Mouse (Mus musculus) limb, embryonic 14.5 days (tissue): ENCODE data around the gene Wnk4. TPM values are rescaled to one million over a fixed set of nuclear protein-coding genes. Genes with fewer than 3 reads are reported as not detected.

ENCODE experiments used
- ATAC-seq: fragments of 200-750 bp; cut with Nextera tagmentation; 2 replicates; pipeline ENCODE4 v1.8.0; 2017; ENCODE audit warnings: low read depth, moderate number of reproducible peaks, moderate TSS enrichment; ENCODE audit not compliant: low FRiP score
- DNase-seq: peaks from one replicate; pipeline ENCODE4 v3.0.0-alpha.2; 2015; ENCODE audit warnings: low spot score
- H3K27ac ChIP-seq: fragments of 300-500 bp; sonication (generic); replicated peaks from 2 replicates; pipeline ENCODE4 v1.5.1; 2014; ENCODE audit warnings: low read depth, mild to moderate bottlenecking, low read length, moderate library complexity, mixed read lengths
- H3K27me3 ChIP-seq: fragments of 300-500 bp; sonication (generic); 2 replicates; pipeline ENCODE4 v1.6.1; 2014; ENCODE audit warnings: low read length, mixed read lengths; ENCODE audit not compliant: control insufficient read depth, insufficient read depth
- H3K36me3 ChIP-seq: fragments of 300-500 bp; sonication (generic); 2 replicates; pipeline ENCODE4 v1.6.1; 2014; ENCODE audit warnings: mild to moderate bottlenecking, low read length, moderate library complexity, mixed read lengths; ENCODE audit not compliant: control insufficient read depth, insufficient read depth
- H3K4me1 ChIP-seq: fragments of 300-500 bp; sonication (generic); 2 replicates; pipeline ENCODE4 v1.6.1; 2014; ENCODE audit warnings: antibody characterized with exemption, low read length, mixed read lengths; ENCODE audit not compliant: control insufficient read depth, insufficient read depth
- H3K4me2 ChIP-seq: fragments of 300-500 bp; sonication (generic); replicated peaks from 2 replicates; pipeline ENCODE4 v1.6.1; 2014; ENCODE audit warnings: low read depth, mild to moderate bottlenecking, low read length, moderate library complexity; ENCODE audit not compliant: severe bottlenecking
- H3K4me3 ChIP-seq: fragments of 300-500 bp; sonication (generic); replicated peaks from 2 replicates; pipeline ENCODE4 v1.5.1; 2014; ENCODE audit warnings: low read length
- H3K9ac ChIP-seq: fragments of 300-500 bp; sonication (generic); 2 replicates; pipeline ENCODE4 v1.6.1; 2014; ENCODE audit warnings: mild to moderate bottlenecking, low read depth, low read length, moderate library complexity; ENCODE audit not compliant: severe bottlenecking
- H3K9me3 ChIP-seq: fragments of 300-500 bp; sonication (generic); 2 replicates; pipeline ENCODE4 v1.6.1; 2016; ENCODE audit warnings: low read length; ENCODE audit not compliant: control insufficient read depth
- POLR2A ChIP-seq: fragments of 200-500 bp; IDR thresholded peaks from 2 replicates; pipeline ENCODE4 v1.8.0; 2012; ENCODE audit warnings: inconsistent platforms, mild to moderate bottlenecking, moderate library complexity, borderline replicate concordance; ENCODE audit not compliant: insufficient read depth, insufficient read length; ENCODE audit errors: extremely low read depth
- WGBS: fragments of 180-500 bp; shearing (Covaris S2); extraction: QIAGEN DNeasy Blood & Tissue Kit; methylation state at CpG from one replicate; pipeline ENCODE4 v1.1.7; 2014; 5-methylcytosine and 5-hydroxymethylcytosine counted together
- polyA plus RNA-seq, 2 experiments: library from polyadenylated mRNA; depleted of rRNA in 1 of 2; stranded (reverse) in 1 of 2; unstranded in 1 of 2; fragments of >200 nt; fragmentation: Nextera tagmentation in 1 of 2; extraction: Ambion mirVana in 1 of 2; gene quantifications; 2 replicates each; pipeline versions ENCODE4 v1.2.1 to v1.2.3; 2012 to 2014

Wnk4 gene
- polyA plus RNA-seq, 2 experiments: 10.7 to 14.9 TPM

- Histone ChIP-seq H3K4me3 (no peak overlapping the region), H3K27ac (no peak overlapping the region), H3K27me3 (no peaks in the 10 kb centered on the region), H3K4me2 (no peak overlapping the region), H3K9ac (no peak overlapping the region), H3K9me3 (no peaks in the 10 kb centered on the region), H3K36me3 (peaks cover 8% of the 10 kb centered on the region; the same call in 1 of the 2 replicates), H3K4me1 (peaks cover 6% of the 10 kb centered on the region)
- 88% methylated on average over 8 of the region's 8 CpGs for WGBS
- TF ChIP-seq POLR2A: no peak
- DNase-seq (no peak), ATAC-seq (no peak)
These were observed 38.9 kb upstream of the Wnk4 start for GRCm38 (mm10) chr11:101221306-101221986.

- no peak for DNase-seq
- Histone ChIP-seq H3K4me3 (no peak overlapping the region), H3K36me3 (no peaks in the 10 kb centered on the region), H3K27me3 (no peaks in the 10 kb centered on the region), H3K27ac (no peak overlapping the region), H3K9ac (no peak overlapping the region), H3K9me3 (no peaks in the 10 kb centered on the region), H3K4me2 (no peak overlapping the region), H3K4me1 (peaks cover 6% of the 10 kb centered on the region)
- 79% methylated on average over 3 of the region's 3 CpGs for WGBS
- TF ChIP-seq POLR2A: no peak
- no peak for ATAC-seq
These were observed 36.0 kb upstream of the Wnk4 start for GRCm38 (mm10) chr11:101224337-101224736.

GRCm38 (mm10) chr11:101225331-101226064 lies 34.9 kb upstream of the Wnk4 start:
- H3K27ac ChIP-seq: 0 out of 2 replicates have a peak overlapping the region, but pooled peaks have one; percentile 52
- TF ChIP-seq POLR2A: no peak
- H3K9ac ChIP-seq: peak overlapping the region; percentile 79
- peak overlapping the region; percentile 82 for H3K4me2 ChIP-seq
- no peaks in the 10 kb centered on the region for H3K36me3 ChIP-seq
- no peak for DNase-seq
- H3K4me3 ChIP-seq: peak overlapping the region; percentile 91
- H3K9me3 ChIP-seq: no peaks in the 10 kb centered on the region
- WGBS: 20% methylated on average over 25 of the region's 25 CpGs
- ATAC-seq: no peak
- peaks cover 15% of the 10 kb centered on the region for H3K4me1 ChIP-seq
- H3K27me3 ChIP-seq: no peaks in the 10 kb centered on the region

GRCm38 (mm10) chr11:101226065-101226701 lies 34.2 kb upstream of the Wnk4 start, which contains the start of gene Ezh1:
Gene Ezh1, minus strand, starts transcription at chr11:101226463.
- under 1% methylated on average over 45 of the region's 56 CpGs for WGBS
- Histone ChIP-seq H3K9me3 (no peaks in the 10 kb centered on the region), H3K9ac (peak within 1 kb of the TSS; percentile 79), H3K27ac (0 out of 2 replicates have a peak within 1 kb of the TSS, but pooled peaks have one; percentile 52), H3K4me1 (peaks cover 22% of the 10 kb centered on the region), H3K36me3 (no peaks in the 10 kb centered on the region), H3K4me2 (peak within 1 kb of the TSS; percentile 82), H3K4me3 (peak within 1 kb of the TSS; percentile 91), H3K27me3 (no peaks in the 10 kb centered on the region)
- no peak for TF ChIP-seq POLR2A
- peak; percentile 93 for ATAC-seq
- peak; percentile 73 for DNase-seq

- 33% methylated on average over 8 of the region's 8 CpGs for WGBS
- ATAC-seq: no peak
- H3K4me3 ChIP-seq: no peak overlapping the region
- no peak for DNase-seq
- no peaks in the 10 kb centered on the region for H3K27me3 ChIP-seq
- peaks cover 35% of the 10 kb centered on the region for H3K4me1 ChIP-seq
- no peak overlapping the region for H3K9ac ChIP-seq
- H3K4me2 ChIP-seq: no peak overlapping the region
- TF ChIP-seq POLR2A: no peak
- no peaks in the 10 kb centered on the region for H3K36me3 ChIP-seq
- H3K9me3 ChIP-seq: no peaks in the 10 kb centered on the region
- H3K27ac ChIP-seq: no peak overlapping the region
These were observed 30.9 kb upstream of the Wnk4 start for GRCm38 (mm10) chr11:101229361-101229900.
